Mouse (Mus musculus) MEL-GATA-1-ER (cell line): ENCODE measurements around the gene Actr8.

Experiments
- DNase-seq: peaks from one replicate; pipeline ENCODE4 v3.0.0-alpha.2; 2012; ENCODE audit warnings: low read depth; ENCODE audit errors: extremely low read depth

Actr8 gene

DNA sequence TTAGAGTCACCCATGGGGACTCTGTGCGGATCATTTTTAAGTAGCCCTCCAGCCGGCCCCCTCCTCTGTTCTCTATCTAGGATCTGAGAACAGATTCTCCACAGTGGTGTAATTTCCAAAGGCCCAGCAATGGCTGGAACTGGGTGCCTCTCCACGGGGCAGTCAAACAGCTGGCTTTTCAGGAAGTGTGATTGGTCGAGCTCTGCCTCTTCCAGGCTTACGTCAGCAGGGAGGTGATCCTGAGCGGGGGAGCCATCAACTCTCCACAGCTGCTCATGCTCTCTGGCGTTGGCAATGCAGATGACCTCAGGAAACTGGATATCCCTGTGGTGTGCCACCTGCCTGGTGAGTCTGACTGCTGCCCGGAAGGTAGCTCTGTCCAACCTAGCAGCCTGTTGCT, 55.3 kb downstream of the Actr8 start:
- DNase-seq: no peak

DNA sequence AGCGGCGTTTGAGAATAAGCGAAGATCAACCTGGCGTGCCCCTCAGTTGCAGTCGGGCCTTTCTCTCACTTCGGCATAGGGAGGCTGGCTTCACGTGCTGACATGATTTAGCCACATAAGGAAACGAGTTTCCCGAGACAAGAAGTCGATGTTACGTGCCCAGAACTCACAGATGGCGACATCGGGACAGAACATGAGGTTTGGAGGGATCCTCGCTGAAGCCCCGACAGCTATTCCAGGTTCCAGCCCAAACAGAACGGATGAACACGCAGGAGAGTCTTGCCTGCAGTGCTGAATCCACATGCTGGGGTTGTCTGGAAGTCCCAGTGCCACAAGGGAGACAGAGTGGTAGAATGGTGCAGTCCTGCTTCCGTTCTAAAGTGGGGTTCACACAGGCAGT, 60.3 kb downstream of the Actr8 start:
- DNase-seq: no peak

DNA sequence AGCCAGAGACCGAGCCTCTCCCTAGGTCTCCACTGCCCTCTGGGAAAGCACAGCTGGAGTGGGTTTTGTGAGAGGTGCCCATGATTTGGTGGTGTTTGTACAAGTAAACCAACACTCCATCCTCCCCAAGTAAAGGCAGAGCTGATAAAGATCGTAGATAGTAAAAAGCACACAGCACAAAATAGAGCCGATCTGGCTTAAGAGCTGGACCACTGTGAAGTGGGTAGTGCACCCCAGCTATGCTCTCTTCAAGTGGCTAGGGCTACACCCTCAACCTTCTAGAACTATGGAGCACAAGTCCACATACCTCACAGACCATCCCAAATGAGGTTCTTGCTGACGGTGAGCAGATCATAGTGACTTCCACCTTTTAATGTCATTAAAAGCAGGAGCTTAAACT, 61.3 kb downstream of the Actr8 start:
- no peak for DNase-seq

DNA sequence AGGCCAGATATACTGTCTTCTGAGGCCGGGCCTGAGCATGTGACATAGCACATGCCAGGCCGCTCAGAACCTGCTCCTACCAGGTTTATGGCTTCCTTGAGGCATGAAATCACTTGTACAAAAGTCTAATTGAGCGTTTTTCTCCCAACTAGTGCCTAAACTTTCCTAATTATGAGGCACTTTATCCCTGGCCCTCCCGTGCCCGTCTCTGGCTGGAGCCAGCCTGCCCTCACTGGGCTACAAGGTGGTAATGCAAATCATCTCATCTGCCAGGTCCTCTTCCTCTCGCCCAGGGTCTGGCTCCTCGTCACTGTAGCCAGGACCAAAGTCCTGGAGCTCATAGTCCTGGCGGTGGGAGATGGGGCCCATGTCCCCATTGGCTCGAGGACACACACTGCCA, 63.7 kb downstream of the Actr8 start:
- DNase-seq: no peak

DNA sequence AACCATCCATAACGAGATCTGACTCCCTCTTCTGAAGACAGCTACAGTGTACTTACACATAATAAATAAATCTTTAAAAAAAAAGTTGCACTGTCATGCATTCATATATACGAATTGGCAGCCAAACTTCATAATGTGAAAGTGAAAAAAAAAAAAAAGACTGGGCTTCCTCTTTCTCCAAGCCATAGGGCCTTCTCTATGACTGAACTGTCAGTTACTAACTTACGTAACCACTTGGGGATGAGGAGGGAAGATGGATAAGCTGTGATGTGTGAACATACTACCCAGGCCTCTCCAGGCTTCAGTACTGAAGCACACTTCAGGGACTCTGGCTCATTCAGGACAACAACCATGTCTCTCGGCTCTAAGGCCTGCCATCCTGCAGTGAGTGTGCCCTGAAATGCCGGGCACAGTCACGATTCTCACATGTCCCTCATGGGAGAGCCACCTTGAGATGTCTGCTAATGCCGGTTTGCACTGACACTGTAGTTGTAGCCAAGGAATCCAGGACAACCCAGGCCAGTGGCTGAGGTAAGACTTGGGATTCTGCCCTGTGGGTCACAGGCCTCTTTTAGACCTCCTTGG, 65.3 kb downstream of the Actr8 start:
- no peak for DNase-seq

DNA sequence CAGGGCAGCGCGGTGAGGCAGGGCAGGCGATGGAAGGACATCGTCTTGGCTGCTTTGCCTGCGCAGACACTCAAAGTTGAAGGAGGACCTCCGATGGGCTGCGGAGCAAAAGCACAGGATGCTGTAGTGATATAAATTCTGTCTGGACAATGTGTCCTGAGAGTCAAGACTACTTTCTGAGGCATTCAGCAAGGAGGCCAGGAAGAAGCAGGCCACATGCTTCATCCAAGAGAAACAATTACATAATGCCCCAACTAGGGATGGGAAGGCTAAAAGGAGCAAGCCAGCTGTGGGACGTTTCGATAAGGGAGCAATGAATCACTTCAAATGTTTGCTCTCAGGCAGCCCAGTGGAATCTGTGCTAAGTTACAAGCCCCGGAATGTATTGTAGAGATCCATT, 67.1 kb downstream of the Actr8 start:
- no peak for DNase-seq

DNA sequence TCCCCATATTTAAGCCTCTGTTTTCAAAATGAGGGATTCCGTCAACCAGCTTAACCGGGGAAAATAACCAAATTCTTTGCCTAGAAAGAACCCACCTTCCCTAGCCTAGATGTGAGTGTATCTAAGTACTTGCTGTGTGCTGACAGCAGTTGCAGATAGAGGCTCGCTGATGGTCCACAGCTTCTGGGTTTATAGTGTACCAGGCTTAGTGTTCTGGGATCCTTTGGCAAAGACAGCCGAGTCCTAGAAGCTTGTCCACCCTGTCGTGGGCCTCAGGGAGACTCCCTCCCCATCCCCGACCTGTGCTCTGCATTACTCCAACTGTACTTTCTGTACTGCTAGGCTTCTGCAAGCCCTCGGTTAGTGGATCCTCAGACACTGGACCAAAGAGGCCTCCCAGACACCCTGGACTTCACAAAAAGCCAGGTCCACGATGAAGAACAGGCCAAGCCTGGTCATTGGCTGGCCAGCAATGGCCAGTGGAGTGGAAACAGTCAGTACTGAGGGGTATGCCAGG, 67.6 kb downstream of the Actr8 start:
- DNase-seq: no peak

DNA sequence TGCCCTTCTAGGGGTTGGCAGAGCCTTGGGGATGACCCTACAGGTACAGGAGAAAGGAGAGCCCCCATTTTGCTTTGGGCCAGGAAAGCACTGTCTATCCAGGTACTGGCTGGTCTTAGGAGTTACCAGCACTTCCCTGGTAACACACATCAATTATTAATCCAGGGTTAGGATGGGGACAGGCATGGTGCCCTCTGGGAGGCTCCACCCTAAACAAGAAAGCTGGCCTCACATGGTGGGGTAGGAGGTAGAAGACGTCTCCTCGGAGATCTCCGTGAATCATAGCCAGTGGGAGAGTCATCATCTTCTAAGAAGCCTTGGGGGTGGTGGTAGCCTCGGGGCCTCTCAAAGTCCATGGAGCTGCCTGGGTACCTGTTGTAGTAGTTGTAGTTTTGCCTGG, 68.8 kb downstream of the Actr8 start:
- DNase-seq: no peak

DNA sequence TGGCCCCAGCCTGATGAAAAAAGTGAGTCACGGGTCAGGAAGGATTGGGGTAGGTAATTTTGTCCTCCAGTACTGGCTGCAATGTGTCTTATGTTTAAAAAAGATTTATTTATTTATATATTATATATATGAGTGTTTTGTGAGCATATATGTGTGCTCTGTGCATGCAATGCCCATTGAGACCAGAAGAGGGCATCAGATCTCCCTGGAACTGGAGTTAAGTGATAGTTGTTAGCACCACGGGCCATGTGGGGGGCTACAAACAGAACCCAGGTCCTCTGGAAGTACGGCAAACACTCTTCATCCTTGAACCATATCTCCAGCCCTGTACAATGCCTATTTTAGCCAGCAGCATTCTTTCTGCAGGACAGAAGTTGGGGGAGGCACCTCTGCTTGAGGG, 69.9 kb downstream of the Actr8 start:
- no peak for DNase-seq

DNA sequence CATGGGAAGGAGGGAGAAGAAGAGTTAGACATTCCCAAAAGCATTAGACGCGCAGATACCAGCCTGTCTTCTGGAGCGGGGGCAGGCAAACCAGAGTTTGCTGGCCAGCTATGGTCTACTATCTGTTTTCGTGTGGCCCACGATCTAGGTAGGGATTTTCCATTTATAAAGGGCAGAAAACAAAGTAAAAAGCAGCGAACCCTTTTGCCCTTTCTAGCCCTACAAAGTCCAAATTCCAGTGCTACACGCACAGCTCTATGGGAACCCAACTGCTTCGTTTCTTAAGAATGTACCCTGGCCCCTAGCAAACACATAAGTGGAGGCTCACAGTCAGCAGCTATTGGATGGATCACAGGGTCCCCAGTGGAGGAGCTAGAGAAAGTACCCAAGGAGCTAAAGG, 72.1 kb downstream of the Actr8 start:
- DNase-seq: no peak

DNA sequence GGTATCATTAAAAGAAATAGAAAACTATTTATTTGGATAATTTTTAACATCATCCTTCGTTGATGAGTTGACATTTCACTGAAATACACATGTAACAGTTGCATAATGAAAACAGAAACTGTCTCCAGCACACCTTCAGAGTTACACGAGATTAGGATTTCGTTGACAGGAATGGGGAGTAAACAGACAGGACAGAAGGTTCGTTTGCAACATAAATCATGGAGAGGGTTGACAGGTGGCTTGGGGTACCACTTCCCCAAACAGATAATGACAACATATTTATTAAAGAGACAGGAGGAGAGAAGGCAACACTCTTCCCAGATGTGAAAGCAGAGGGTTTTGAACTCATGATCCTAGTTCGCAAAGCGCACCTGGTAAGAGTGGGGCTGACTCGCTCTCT, 76.8 kb downstream of the Actr8 start:
- no peak for DNase-seq
